In the genomic region with DNA sequence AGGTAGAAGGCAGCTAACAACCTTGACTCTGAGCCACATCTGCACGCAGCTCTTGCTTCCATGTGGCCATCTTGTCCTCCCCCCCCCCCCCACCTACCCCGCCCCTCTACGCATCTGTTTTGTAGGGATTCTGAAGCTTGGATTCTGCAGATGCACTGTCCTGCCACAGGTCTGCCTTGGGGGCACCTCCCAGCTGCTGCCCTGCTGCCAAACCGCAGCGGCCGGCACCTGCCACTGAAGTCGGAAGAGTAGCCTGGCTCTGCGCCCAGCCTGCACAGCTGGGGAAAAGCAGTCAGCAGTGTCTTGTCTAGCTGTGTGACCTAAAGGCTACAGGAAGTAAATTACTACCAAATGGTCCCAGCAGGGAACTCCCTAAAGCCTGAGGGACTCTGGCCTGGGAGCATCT, we compare ENCODE assay signal across 8 mouse cellular contexts.
A peak's percentile ranks its signal among the peaks of the same experiment; 100 is the strongest.
DNase-seq lines count a peak whose midpoint lies in the region; ATAC-seq lines count a peak whose summit lies in the region.

No protein-coding gene starts in this region.

- H3K27me3 ChIP-seq in heart, embryonic 10.5 days (ENCODE audit: insufficient read depth, poor library complexity, severe bottlenecking): no peaks in the 10 kb centered on the region
- H3K27me3 ChIP-seq in hindbrain, embryonic 13.5 days: no peaks in the 10 kb centered on the region
- H3K27me3 ChIP-seq in limb, embryonic 13.5 days: no peaks in the 10 kb centered on the region
- no peaks in the 10 kb centered on the region for H3K27me3 ChIP-seq in forebrain, embryonic 16.5 days (replicated peaks; ENCODE audit: control insufficient read depth, insufficient read depth, low read length)

- peak; percentile 48 to 68 for DNase-seq in heart, adult 18-20 months
- DNase-seq in heart, embryonic 10.5 days (ENCODE audit: low spot score): no peak
- peak; percentile 33 for DNase-seq in adrenal gland, adult 8-10 months
- no peak for DNase-seq in thymus, postnatal 0 days (ENCODE audit: low spot score)
- DNase-seq in B cell, adult 2 months: no peak

- WGBS in heart, embryonic 10.5 days: 64% methylated on average over 8 of the region's 8 CpGs
- WGBS in hindbrain, embryonic 13.5 days: 50% methylated on average over 8 of the region's 8 CpGs
- 25% methylated on average over 8 of the region's 8 CpGs for WGBS in limb, embryonic 13.5 days
- WGBS in forebrain, embryonic 16.5 days: 73% methylated on average over 8 of the region's 8 CpGs

- no peak overlapping the region for H3K27ac ChIP-seq in heart, embryonic 10.5 days
- no peak overlapping the region for H3K27ac ChIP-seq in hindbrain, embryonic 13.5 days
- no peak overlapping the region for H3K27ac ChIP-seq in limb, embryonic 13.5 days
- no peak overlapping the region for H3K27ac ChIP-seq in forebrain, embryonic 16.5 days (ENCODE audit: low read length)

- no peak overlapping the region for H3K9ac ChIP-seq in hindbrain, embryonic 13.5 days
- H3K9ac ChIP-seq in limb, embryonic 13.5 days: no peak overlapping the region
- no peak overlapping the region for H3K9ac ChIP-seq in forebrain, embryonic 16.5 days (replicated peaks; ENCODE audit: low read depth, low read length)

- ATAC-seq in hindbrain, embryonic 13.5 days (ENCODE audit: low FRiP score): peak; percentile 54; the same call in 1 of the 2 replicates
- peak; percentile 44 for ATAC-seq in limb, embryonic 13.5 days (ENCODE audit: low FRiP score, low read depth)
- ATAC-seq in forebrain, embryonic 16.5 days: no peak

- no peak overlapping the region for H3K4me2 ChIP-seq in hindbrain, embryonic 13.5 days
- no peak overlapping the region for H3K4me2 ChIP-seq in limb, embryonic 13.5 days (replicated peaks)
- no peak overlapping the region for H3K4me2 ChIP-seq in forebrain, embryonic 16.5 days (ENCODE audit: low read length)

- H3K4me1 ChIP-seq in heart, embryonic 10.5 days: peaks cover 13% of the 10 kb centered on the region; the same call in 1 of the 2 replicates
- peaks cover 10% of the 10 kb centered on the region; the same call in 1 of the 2 replicates for H3K4me1 ChIP-seq in hindbrain, embryonic 13.5 days (replicated peaks)
- peaks cover 9% of the 10 kb centered on the region for H3K4me1 ChIP-seq in limb, embryonic 13.5 days
- H3K4me1 ChIP-seq in forebrain, embryonic 16.5 days (replicated peaks; ENCODE audit: control insufficient read depth, insufficient read depth, low read length): no peaks in the 10 kb centered on the region

- no peaks in the 10 kb centered on the region for H3K9me3 ChIP-seq in heart, embryonic 10.5 days
- no peaks in the 10 kb centered on the region for H3K9me3 ChIP-seq in hindbrain, embryonic 13.5 days
- H3K9me3 ChIP-seq in limb, embryonic 13.5 days: no peaks in the 10 kb centered on the region
- H3K9me3 ChIP-seq in forebrain, embryonic 16.5 days (ENCODE audit: control insufficient read depth, low read length): no peaks in the 10 kb centered on the region

- no peak overlapping the region for H3K4me3 ChIP-seq in heart, embryonic 10.5 days
- no peak overlapping the region for H3K4me3 ChIP-seq in hindbrain, embryonic 13.5 days
- no peak overlapping the region for H3K4me3 ChIP-seq in limb, embryonic 13.5 days
- no peak overlapping the region for H3K4me3 ChIP-seq in forebrain, embryonic 16.5 days (replicated peaks; ENCODE audit: low read length)

- no peaks in the 10 kb centered on the region for H3K36me3 ChIP-seq in heart, embryonic 10.5 days
- no peaks in the 10 kb centered on the region for H3K36me3 ChIP-seq in hindbrain, embryonic 13.5 days
- H3K36me3 ChIP-seq in limb, embryonic 13.5 days: no peaks in the 10 kb centered on the region
- no peaks in the 10 kb centered on the region for H3K36me3 ChIP-seq in forebrain, embryonic 16.5 days (ENCODE audit: control insufficient read depth, insufficient read depth)

Comparison
In these comparisons a context has a peak if more than half of its experiments do, and no peak if none do; other contexts are left out.
1. DNase-seq: peak in heart, adult 18-20 months (2 of 2) and adrenal gland, adult 8-10 months (single experiment); none in heart, embryonic 10.5 days (single experiment), thymus, postnatal 0 days (single experiment) and B cell, adult 2 months (0 of 2).